Mouse (Mus musculus): Measurements from ENCODE around the gene Svep1.

The Svep1 gene

DNA sequence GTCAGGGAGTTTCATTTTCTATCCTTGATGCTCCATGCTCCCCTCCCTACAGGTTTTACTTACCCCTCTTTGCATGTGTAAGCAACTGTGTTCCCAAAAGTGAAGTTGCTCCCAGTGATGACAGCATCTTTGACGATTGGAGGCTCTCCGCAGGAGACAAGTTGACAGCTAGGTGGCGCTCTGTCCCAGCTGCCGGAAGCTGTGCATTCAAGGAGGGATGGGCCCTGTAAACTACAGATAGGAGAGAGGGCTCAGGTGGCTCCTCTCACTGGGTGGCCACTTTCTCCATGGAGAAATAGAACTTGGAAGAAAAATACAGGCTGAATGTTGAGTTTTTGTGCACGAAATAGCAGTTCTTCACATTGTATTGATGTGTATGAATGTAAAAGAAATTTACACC, 124.1 kb downstream of the Svep1 start:
- peak; percentile 44 to 82 for DNase-seq (ENCODE audit: low spot score in 2 of 2)

DNA sequence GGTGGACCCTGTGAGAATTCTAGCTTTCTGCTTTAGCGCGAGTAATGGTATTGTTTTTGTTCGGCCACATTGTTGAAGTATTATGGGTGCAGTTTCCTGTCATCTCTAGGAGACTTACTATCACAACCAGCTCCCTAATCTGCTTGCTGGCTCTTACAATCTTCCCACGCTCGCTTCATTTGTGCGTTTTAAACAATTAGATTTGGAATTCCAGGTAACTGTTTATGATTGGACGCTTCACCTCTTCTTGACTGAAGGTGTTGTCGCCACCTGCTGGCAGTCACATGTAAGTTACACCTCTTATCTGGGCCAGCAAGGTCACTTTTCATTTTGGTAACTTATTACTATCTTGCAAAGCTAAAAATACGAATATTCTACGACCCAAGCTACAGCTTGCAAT, 127.0 kb downstream of the Svep1 start:
- no peak for DNase-seq (ENCODE audit: low spot score in 2 of 2)

DNA sequence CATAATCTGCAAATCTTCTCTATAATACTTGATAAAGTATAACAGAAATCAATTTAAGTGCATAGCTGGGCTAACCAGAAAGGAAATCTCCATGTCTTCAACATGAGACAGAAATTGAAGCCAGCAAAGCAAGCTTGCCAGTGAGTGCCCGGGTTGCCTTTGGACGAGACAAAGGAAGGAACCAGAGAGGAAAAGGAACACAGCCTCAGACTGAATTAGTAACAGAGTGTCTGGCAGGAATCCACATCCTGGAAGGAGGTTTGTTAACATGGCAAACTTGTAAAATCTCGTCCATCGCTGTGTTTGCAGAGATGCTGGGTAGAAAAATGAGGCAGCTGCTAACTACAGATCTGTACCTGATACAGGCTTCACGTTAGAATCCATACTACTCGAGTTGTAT, 128.7 kb downstream of the Svep1 start:
- no peak for DNase-seq (ENCODE audit: low spot score in 2 of 2)

DNA sequence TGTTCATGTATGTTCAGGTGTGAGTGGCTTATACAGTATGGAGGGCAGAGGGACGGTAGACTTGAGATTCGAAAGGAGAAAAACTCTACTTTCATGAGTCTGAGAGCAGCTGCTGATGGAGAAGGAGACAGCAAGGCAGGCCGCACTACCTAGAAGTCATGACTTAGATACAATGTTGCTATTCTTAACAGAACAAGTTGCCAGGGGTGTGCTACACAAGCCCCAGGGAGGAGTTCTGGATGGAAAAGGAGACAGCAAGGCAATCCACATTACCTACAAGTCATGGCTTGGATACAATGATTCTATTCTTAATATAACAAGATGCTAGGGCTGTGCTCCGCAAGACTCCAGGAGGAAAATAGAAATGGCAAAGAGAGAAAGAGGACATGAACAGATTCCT, 129.1 kb downstream of the Svep1 start:
- no peak for DNase-seq (ENCODE audit: low spot score in 2 of 2)

DNA sequence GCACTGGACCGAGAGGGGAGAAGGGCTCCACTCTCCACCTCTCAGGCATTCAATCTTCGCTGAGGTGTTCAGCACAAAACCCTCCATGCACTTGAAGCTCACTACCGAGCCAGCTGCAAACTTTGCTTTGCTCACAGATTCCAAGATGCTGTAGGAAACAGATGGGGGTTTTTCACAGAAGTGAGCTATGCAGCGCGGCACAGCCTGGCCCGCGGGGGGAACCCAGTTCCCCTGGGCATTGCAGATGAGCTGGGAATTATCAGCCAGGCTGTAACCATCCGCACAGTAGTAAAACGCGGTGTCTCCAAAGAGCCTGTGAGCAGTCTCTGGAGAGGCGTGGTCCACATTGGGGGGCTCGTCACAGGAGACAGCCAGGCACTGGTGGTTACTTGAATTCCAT, 133.8 kb downstream of the Svep1 start:
- DNase-seq (ENCODE audit: low spot score in 2 of 2): no peak

DNA sequence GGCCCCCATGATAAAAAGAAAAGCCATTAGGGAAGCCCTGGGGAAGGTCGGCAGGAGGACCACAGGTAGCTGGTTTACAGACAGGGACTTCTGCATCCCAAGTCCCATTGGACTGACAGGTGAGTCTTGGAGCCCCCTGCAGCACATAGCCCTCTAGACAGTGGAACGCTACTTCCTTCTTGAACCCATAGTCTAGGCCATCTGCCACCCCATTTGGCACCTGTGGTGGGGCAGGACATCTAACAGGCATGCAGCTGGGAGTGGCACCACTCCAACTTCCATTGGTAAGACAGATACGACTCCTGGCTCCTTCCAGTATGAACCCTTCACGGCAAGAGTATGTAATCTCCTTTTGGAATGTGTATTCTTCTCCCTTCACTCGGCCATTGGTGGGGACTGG, 137.8 kb downstream of the Svep1 start:
- DNase-seq (ENCODE audit: low spot score in 2 of 2): no peak

DNA sequence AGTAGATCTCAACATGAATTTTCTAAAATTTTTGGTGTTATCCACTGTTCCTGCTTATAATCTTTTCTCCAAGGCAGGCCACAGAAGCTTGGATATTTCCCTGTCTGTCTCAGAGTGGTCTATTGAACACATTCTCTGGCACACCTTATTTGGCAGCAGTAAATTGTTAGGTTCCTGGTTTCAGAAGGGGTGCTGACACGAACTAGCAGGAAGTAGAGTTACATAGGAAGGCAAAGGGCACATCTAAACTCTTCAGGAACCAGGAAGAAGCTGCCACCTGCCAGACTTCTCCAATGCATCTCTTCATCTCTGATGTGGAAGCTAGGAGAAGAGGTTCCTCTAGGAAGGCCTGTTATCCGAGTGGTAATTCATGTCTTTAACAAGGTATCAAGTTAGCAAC, 141.9 kb downstream of the Svep1 start:
- DNase-seq (ENCODE audit: low spot score in 2 of 2): no peak

DNA sequence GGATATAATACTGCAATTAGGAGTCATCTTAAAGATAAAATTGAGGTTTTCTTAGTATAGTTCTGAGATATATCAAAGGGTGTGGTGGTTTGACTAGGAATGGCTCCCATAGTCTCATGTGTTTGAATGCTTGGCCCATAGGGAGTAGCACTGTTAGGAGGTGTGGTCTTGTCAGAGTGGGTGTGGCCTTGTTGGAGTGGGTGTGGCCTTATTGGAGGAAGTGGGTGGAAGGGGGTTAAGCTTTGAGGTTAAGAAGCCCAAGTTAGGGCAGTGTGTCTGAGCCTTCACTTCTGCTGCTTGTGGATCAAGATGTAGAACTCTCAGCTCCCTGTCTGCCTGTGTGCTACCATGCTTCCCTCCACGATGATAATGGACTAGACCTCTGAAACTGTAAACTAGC, 143.7 kb downstream of the Svep1 start:
- peak in 1 of 2 experiments; percentile 57 for DNase-seq (ENCODE audit: low spot score in 2 of 2)

DNA sequence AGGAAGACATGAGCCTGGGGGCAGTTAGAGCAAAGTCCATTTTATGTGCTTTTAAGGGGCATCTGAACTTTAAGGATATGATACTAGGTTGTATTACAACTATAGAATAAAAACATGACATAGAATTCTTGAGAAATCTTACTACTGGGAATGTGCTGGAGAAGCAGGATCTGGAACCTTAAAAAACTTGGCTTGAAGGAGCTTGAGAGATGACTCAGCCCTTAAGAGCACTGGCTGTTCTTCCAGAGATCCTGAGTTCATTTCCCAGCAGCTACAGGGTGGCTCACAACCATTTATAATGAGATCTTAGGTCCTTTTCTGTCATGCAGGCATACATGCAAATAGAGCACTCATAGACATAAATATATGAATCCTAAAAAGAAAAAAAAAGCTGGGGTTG, 151.0 kb downstream of the Svep1 start:
- no peak for DNase-seq (ENCODE audit: low spot score in 2 of 2)

DNA sequence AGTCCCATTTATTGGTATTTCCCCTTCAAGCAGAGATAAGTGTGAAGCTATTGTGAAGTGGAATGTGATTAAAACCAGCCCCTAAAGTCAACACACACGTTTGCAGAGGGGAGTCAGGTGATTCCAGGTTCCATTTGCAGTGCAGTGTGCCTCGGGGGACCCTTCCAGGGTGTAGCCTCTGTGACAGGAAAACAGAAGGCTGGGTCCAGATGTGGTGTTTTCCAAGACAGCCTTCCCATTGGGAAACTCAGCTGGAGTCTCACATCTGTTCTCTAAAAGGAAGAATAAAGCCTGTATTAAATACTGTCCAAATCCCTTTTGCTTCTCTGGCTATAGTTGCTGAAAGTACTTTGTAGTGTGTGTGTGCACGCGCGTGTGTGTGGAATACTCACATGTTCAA, 152.2 kb downstream of the Svep1 start:
- no peak for DNase-seq (ENCODE audit: low spot score in 2 of 2)

DNA sequence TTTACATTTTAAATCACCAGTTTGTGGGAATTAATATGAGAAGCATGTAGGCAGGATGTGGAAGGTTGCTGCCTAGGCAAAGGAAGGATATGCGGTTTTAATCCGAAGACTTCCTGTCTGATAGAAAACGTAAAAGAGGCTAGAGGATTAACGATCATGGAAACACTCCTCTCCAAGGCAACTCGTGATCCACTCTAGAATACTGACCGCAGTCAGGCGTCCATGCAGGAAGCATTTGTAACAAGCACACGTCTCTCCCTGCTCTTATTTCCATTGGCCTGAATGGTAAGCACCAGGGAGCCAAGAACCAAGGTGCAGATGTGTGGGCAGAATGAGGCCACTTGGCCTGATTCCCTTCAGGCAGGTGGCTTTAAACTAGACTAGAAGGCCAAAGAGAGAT, 155.9 kb downstream of the Svep1 start:
- no peak for DNase-seq (ENCODE audit: low spot score in 2 of 2)

DNA sequence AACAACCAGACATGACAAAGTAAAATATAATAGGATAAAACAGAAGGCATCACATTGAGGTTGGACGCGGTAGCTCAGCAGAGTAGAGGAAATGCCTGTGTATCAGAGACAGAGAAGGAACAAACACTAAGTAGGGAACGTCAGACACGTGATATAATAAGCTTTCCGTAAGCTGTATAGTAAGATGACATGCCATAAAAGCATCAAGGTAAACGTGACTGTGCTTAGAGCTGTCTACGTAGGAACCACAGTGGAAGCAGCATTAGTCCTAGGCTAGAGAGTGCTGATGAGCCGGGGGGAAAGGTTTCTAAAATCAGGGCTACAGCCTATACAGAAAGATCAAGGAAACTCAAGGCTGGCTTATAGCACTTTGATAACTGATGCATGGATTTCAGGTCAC, 156.4 kb downstream of the Svep1 start:
- no peak for DNase-seq (ENCODE audit: low spot score in 2 of 2)

DNA sequence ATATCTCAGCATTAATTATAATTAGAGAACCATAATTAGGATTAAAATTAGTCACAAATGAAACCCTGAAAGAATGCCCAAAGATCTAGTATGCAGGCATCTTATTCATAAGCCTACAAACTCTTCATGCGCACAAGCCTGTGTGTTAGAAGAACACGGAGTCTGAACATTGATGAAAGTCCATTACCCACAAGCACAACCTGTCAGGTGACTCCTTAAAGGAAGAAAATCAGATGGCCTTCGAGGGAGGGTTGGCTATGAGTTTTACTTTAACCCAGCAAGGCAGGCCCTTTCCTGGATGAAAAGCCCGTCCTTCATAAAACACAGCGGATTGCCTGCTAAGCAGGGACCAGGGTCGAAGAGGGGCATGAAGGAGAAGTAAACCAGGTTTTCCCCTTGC, 161.8 kb downstream of the Svep1 start:
- DNase-seq (ENCODE audit: low spot score in 2 of 2): no peak

DNA sequence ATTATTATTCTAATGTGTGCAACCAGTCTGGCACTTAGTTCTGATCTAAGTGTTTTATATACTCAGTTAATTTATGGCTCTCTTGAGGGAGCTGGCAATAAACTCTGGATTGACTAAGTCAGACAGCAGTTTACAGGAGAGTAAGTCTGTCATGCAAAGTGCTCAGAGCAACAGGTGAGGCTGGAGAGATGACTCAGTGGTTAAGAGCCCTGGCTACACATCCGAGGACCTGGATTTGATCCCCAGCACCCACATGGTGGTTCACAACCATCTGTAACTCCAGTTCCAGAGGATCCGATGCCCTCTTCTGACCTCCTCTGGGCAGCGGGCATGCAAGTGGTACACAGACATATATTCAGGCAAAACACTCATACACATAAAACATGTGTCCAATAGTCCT, 162.3 kb downstream of the Svep1 start:
- DNase-seq (ENCODE audit: low spot score in 2 of 2): no peak

DNA sequence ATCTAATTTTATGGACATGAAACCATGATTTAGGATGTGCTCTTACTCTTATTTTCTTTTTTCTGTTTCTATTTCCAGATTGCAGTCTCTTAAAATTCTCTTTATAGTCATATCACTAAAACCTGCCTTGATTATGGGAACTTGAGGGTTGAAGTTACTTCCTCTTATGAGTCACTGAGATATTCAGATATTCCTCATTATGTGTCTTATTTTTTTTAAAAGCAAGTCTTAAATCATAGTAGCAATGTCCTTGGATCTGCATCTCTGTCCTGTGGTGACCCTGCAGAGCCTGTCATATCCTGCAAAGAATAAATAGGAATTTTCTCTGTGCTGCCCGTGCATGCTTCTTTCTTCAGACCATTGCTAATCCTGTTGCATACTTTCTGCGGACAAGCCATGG, 166.6 kb downstream of the Svep1 start:
- DNase-seq (ENCODE audit: low spot score in 2 of 2): no peak

DNA sequence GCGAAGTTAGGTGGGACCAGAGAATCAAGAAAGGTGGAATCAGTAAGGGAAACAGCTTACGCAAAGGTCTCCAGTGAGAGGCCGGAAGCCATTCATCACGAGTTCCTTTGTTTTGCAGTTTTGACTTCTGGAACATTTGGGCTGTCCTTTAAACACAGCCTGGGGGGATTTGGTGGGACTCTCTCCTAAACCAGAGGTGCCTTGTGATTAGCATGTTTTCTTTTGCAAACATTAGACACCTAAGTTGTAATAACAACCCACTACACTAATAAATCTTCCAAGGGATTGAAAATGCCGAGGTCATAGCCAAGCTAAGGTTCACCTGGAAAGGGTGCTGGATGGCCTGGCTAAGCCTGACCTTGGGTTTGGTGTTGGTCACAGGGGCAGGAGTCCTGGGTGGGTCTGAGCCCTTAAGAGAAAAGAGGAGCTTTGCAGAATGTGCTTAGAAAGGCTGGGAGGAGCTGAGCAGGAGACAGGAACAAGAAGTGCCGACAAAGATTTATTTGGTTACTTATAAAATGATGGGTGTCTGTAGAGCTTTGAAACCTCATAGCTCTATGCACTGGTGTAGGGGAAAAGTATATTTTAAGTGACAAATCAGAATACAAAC, 169.5 kb downstream of the Svep1 start:
- no peak for DNase-seq (ENCODE audit: low spot score in 2 of 2)

DNA sequence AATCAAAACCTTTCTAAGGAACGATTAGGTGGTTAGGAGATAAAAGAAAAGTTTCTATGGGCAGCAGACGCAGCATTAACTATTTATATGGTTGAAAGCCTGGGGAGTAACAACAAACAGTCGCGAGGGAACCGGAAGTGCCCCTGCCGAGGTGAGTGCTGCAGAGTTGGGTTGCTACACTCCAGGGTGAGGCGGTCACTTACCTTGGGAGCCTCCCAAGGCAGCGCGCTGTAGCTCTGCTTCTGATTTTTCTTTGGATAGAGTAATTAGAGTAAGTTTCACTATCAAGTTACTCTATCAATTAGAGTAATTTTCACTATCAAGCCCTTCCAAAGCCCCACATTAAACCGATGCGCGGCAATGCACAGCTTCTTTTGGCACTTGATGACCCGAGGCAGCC, 172.0 kb downstream of the Svep1 start:
- no peak for DNase-seq (ENCODE audit: low spot score in 2 of 2)

DNA sequence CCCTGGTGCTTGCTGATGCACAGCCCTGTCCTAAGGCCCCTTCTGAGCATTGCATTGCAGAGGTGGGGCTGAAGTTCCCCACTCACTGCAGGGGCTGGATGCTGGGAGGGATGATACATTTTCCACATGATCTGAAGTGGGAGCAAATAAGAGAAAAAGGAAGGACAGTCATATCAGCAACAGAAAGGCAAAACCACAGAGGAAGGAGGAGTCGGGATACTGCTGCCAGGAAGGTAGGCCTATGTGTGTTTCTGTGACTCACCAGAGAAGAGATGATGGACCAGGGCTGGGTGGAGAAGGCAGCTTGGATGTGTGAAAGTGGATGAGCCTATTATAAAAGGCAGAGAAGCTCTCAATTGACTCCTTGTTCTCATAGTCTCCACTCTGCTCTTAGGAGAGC, 173.9 kb downstream of the Svep1 start:
- DNase-seq (ENCODE audit: low spot score in 2 of 2): no peak

DNA sequence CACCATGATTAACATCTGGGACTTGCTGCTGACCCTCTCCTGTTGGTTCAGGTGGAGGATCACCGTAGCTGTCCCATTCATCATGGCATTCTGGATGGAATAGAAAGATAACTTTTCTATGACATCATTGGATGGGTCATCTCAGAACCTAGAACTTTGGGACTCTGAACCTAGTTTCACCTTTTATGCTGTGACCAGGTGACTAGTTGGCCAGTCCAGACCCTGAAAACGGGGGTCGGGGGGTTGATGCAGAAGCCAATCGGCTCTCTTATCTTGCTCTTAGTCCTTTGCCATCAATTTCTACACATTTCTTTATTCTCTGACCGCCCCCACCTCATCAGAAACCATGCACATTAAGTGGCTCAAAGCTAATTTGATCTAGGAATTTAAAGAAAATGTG, 197.6 kb downstream of the Svep1 start, which contains the start of gene Txndc8:
Gene Txndc8, minus strand, starts transcription at position 101 of the 400 bp plus-strand sequence.
- DNase-seq (ENCODE audit: low spot score in 2 of 2): no peak

DNA sequence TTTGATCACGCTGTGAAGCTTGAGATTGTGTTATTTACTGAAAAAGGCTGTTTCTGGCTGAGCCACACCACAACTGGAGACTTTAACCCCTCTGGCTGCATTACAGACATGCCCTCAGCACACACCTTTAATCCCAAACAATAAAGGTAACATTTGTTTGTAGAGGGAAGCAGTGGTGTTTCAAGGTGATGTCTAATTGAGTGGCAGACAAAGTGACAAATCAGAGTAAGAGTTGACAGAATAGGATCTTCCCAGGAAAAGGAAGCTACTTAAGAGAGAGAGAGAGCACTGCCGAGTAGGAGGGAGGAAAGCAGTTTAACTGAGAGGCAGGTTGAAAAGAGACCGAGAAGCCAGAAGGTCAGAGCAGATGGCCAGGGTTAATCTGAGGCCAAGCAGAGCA, 203.2 kb downstream of the Svep1 start:
- no peak for DNase-seq (ENCODE audit: low spot score in 2 of 2)

All from urinary bladder, postnatal 4 days (tissue).